Mouse (Mus musculus) bone marrow, adult 2 months (tissue): ENCODE measurements around the gene Fermt3.

Experiments
- CTCF ChIP-seq: fragments of 200-500 bp; IDR thresholded peaks from 2 replicates; pipeline ENCODE4 v1.5.1; 2011; ENCODE audit warnings: low read length, control low read depth; ENCODE audit not compliant: control insufficient read depth, insufficient read depth
- POLR2A ChIP-seq: fragments of 200-500 bp; IDR thresholded peaks from 2 replicates; pipeline ENCODE4 v1.6.1; 2011; ENCODE audit warnings: low read depth, mild to moderate bottlenecking, control low read depth, low read length, borderline replicate concordance; ENCODE audit not compliant: control insufficient read depth

DNA sequence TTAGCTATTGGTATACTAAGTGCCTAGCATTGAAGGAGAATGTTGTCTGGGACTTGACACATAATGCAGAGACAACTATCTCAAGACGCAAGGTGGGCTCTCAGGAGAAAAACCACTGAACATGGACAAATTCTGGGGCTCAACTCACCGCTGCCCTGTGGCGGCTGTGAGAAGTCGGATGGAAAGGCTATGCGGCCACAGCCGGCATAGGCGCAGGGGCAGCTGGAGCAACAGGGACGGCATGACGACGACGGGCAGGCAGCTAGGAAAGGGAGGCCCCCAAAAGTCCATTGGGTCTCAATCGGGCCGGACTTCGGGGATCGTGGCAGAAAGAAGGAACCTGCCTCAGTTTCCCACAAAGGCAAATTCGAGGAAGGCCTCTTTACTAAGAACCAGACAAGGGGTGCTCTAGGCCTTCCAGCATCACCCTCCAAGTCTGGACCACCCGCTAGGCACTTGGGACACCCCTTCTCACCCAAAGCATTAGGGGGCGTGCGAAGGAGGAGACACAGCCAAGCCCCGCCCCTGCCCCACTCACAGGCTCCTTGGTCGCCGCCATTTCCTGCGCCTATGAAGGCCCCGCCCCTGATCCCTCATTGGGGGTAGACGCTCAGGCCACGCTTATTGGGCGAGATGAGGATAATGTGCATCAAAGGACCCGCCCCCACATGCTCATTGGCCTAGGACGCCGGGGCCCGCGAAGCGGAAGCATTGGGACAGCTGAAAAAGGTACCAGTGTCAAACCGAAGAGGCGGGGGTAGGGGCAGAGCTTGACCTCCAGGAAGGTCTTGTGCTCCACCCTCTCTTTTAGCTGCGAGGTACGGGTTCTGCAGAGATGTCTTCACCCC, 27.0 kb downstream of the Fermt3 start, which contains the start of gene Dnajc4:
- TF ChIP-seq CTCF, result no peak
- TF ChIP-seq POLR2A, result peak; percentile 42; the same call in 1 of the 2 replicates
